Mouse (Mus musculus): ENCODE measurements at regions not wholly inside any gene's neighbourhood (a gene's known extent, or its start where the extent isn't known, plus 50 kb on each side); places are given as distances from the start of the nearest gene placed in this dataset.

DNA sequence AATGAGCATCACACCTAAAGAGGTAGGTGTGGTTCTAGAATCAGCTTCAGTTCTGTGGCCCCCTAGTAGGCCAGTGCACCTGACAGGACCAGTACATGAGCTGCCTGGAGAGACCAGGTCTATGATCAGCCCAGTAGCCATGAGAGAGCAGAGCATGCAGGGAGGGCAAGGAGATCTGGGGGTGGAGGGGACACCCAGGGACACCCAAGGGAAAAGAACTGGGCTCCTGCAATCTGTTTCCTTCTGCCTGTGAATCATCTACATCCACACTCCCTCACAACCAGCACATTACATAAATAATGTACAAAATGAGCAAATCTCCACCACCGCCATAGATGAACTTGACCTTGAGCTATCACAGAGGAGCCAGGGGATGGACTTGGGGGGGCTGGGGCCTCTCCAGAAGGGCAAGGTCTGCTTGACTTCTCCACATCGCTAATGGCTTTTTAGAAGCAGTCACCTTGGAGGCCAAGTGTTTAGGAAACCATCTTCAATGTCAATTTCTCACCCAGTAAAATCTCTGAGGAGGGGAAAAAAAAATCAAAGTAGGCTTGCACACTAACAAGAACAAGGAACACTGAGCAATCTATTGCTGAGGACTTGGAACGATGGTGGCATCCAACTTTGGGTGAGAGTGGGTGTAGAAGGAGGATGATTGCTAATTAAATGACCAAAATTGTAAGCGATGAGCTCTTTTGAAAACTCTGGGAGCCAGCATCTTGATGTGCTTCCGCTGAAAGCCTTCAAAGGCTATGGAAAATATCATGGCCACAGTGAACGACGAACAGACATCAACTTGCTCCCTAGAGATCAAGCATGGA lies 101.4 kb upstream of the Selenok start:
- DNase-seq (no peak), ATAC-seq (no peak)
- Histone ChIP-seq H3K27me3 (ENCODE audit: insufficient read depth, low read length) (no peaks in the 10 kb centered on the region), H3K9me3 (ENCODE audit: low read length) (no peaks in the 10 kb centered on the region), H3K4me2 (ENCODE audit: low read depth, low read length) (no peak overlapping the region), H3K9ac (replicated peaks) (no peak overlapping the region), H3K36me3 (replicated peaks; ENCODE audit: insufficient read depth, low read length) (no peaks in the 10 kb centered on the region), H3K4me3 (ENCODE audit: low read depth, low read length) (no peak overlapping the region), H3K4me1 (ENCODE audit: insufficient read depth) (no peaks in the 10 kb centered on the region), H3K27ac (ENCODE audit: low read depth) (no peak overlapping the region)
- TF ChIP-seq CTCF (IDR thresholded peaks at IDR 0.05; ENCODE audit: low read depth) (no peak), EP300 (IDR thresholded peaks at IDR 0.05; ENCODE audit: low read depth) (no peak)
- WGBS (ENCODE audit: insufficient replicate concordance): 81% methylated on average over 7 of the region's 7 CpGs

DNA sequence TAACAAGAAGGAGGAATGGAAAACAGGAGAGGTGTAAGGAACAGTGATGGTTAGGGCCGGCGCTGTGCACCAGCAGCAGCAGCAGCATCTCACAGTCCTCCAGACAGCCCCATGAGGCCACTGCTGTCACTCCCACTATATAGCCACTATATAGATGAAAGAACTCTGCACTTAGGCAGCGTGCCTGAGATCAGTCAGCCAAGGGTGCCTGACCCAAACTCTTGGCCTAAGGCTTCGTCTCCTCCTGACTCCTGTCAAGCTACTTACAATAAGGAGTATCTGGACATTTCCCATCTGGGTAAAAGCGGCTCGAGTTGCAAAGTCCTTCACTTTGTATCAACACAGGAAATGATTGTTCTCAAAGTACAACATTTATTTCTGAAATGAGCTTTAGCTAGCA lies 100.8 kb upstream of the Selenok start:
- ATAC-seq (no peak), DNase-seq (no peak)
- H3K4me1 ChIP-seq (ENCODE audit: insufficient read depth): no peaks in the 10 kb centered on the region

DNA sequence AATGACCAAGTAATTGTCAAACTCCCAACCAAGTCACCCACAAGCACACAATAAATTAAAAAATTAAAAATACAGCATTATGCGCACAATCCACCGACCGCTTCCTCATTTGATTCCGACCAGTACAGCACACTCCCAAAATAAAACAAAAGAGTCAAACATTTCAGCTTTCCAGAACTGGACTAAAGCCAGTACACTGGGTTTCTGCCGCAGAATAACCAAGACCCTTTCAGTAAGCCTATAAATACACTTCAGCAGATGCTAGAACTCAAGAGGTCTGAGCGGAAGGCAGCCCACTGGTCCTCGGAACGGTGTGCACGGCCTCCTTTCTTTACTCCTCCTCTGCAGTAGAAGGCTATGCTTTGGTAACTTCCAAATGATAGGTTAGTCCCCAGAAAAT lies 98.2 kb upstream of the Selenok start:
- H3K27ac ChIP-seq (ENCODE audit: low read depth): no peak overlapping the region
- H3K27me3 ChIP-seq (ENCODE audit: insufficient read depth, low read length): no peaks in the 10 kb centered on the region
- no peak overlapping the region for H3K4me2 ChIP-seq (ENCODE audit: low read depth, low read length)
- DNase-seq (no peak), ATAC-seq (no peak)
- H3K4me1 ChIP-seq (ENCODE audit: insufficient read depth): no peaks in the 10 kb centered on the region
- H3K4me3 ChIP-seq (ENCODE audit: low read depth, low read length): no peak overlapping the region
- TF ChIP-seq CTCF (IDR thresholded peaks at IDR 0.05; ENCODE audit: low read depth): no peak
- no peak for TF ChIP-seq EP300 (IDR thresholded peaks at IDR 0.05; ENCODE audit: low read depth)
- H3K36me3 ChIP-seq (replicated peaks; ENCODE audit: insufficient read depth, low read length): no peaks in the 10 kb centered on the region
- H3K9me3 ChIP-seq (ENCODE audit: low read length): no peaks in the 10 kb centered on the region
- no peak overlapping the region for H3K9ac ChIP-seq (replicated peaks)
- WGBS (ENCODE audit: insufficient replicate concordance): 91% methylated on average over 9 of the region's 9 CpGs

More for the DNA sequence above, 100.8 kb upstream of the Selenok start:
- Histone ChIP-seq H3K9ac (replicated peaks) (no peak overlapping the region), H3K4me2 (ENCODE audit: low read depth, low read length) (no peak overlapping the region), H3K27me3 (ENCODE audit: insufficient read depth, low read length) (no peaks in the 10 kb centered on the region), H3K9me3 (ENCODE audit: low read length) (no peaks in the 10 kb centered on the region), H3K36me3 (replicated peaks; ENCODE audit: insufficient read depth, low read length) (no peaks in the 10 kb centered on the region), H3K27ac (ENCODE audit: low read depth) (no peak overlapping the region), H3K4me3 (ENCODE audit: low read depth, low read length) (no peak overlapping the region)
- TF ChIP-seq CTCF (IDR thresholded peaks at IDR 0.05; ENCODE audit: low read depth): no peak
- TF ChIP-seq EP300 (IDR thresholded peaks at IDR 0.05; ENCODE audit: low read depth): no peak
- WGBS (ENCODE audit: insufficient replicate concordance): 55% methylated on average over 6 of the region's 6 CpGs

DNA sequence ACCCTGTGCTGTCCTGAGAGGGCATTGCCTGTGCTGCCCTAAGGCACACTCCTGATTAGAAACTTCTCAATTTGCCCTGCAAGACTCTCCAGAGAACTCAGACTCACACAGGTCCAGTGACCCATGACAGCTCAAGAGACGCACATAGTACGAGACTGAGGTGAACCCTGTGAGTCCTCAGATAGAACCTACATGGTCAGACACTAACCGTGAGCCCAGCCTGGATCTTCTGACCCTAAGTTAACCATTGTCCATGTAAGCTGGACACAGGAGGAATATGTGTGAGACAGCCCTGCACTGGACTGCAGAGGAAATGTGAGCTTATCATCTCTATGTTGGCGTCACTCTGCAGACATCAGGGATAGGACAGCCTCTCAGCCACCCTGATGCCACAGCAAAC lies 91.4 kb upstream of the Selenok start:
- H3K36me3 ChIP-seq (replicated peaks; ENCODE audit: insufficient read depth, low read length): no peaks in the 10 kb centered on the region
- no peak overlapping the region for H3K27ac ChIP-seq (ENCODE audit: low read depth)
- ATAC-seq (no peak), DNase-seq (no peak)
- H3K27me3 ChIP-seq (ENCODE audit: insufficient read depth, low read length): no peaks in the 10 kb centered on the region
- H3K4me3 ChIP-seq (ENCODE audit: low read depth, low read length): no peak overlapping the region
- H3K9me3 ChIP-seq (ENCODE audit: low read length): no peaks in the 10 kb centered on the region
- no peak for TF ChIP-seq CTCF (IDR thresholded peaks at IDR 0.05; ENCODE audit: low read depth)
- no peak for TF ChIP-seq EP300 (IDR thresholded peaks at IDR 0.05; ENCODE audit: low read depth)
- H3K4me2 ChIP-seq (ENCODE audit: low read depth, low read length): no peak overlapping the region
- 75% methylated on average over 4 of the region's 4 CpGs for WGBS (ENCODE audit: insufficient replicate concordance)
- H3K9ac ChIP-seq (replicated peaks): no peak overlapping the region
- no peaks in the 10 kb centered on the region; the same call in 1 of the 2 replicates for H3K4me1 ChIP-seq (ENCODE audit: insufficient read depth)

DNA sequence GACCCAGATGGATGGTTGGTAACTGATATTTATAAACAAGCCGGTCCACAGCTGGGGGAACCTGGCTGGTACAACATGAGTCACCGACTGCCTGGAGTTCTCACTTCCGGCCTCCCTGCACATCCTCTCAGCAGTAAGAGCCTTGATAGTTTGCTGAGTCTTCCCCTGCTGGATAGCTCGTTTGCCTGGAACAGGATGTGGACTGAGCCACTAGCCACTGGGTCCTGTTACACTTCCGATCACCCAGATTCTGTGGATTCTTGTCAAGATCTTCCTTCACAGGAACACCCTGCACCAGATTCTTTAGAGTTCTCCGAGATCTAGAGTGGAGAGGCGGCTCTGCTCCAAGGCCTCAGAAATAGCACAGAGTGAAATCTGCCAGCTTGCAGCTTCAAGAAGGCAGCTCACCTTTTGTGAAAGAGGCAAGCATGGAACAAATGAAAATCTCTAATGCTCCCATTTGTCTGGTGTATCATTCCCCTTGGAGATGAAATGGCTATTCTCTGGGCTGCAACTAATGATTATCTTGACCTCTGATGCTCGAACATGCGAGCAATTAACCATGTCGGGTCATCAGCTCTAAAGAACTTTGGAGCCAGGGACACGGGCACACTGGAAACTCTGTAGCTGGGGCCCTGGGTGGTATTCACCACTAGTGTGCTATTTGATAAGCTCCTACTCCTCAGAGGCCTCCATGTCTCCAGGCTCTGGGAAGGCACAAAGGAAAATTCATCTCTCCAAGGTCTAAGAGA lies 90.3 kb upstream of the Selenok start:
- Histone ChIP-seq H3K27ac (ENCODE audit: low read depth) (no peak overlapping the region), H3K9ac (replicated peaks) (no peak overlapping the region), H3K4me3 (ENCODE audit: low read depth, low read length) (no peak overlapping the region), H3K27me3 (ENCODE audit: insufficient read depth, low read length) (no peaks in the 10 kb centered on the region), H3K9me3 (ENCODE audit: low read length) (no peaks in the 10 kb centered on the region), H3K36me3 (replicated peaks; ENCODE audit: insufficient read depth, low read length) (no peaks in the 10 kb centered on the region), H3K4me2 (ENCODE audit: low read depth, low read length) (no peak overlapping the region), H3K4me1 (ENCODE audit: insufficient read depth) (peaks cover 2% of the 10 kb centered on the region; the same call in 1 of the 2 replicates)
- WGBS (ENCODE audit: insufficient replicate concordance): 52% methylated on average over 11 of the region's 11 CpGs
- TF ChIP-seq EP300 (IDR thresholded peaks at IDR 0.05; ENCODE audit: low read depth) (no peak), CTCF (IDR thresholded peaks at IDR 0.05; ENCODE audit: low read depth) (no peak)
- DNase-seq (no peak), ATAC-seq (no peak)

DNA sequence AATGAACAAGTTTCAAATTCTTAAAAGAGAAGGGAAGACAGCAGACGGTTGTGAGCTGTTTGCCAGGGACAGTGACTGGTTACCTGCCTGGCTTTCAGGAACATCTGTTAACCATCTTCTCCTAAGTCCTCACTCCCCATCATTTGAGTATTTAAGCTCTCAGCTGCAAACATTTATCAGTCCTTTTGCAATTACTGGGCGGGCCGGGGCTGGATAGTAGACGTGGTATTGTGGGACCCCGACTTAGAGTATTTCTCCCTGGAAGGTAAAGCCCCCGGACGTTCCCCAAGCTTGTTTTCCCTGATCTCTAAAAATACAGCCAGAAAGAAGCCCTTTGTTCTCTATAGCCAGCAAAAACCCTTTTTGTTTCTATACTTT lies 89.7 kb upstream of the Selenok start:
- H3K9ac ChIP-seq (replicated peaks): no peak overlapping the region
- TF ChIP-seq EP300 (IDR thresholded peaks at IDR 0.05; ENCODE audit: low read depth): no peak
- TF ChIP-seq CTCF (IDR thresholded peaks at IDR 0.05; ENCODE audit: low read depth): no peak
- H3K9me3 ChIP-seq (ENCODE audit: low read length): no peaks in the 10 kb centered on the region
- ATAC-seq (no peak), DNase-seq (no peak)
- H3K4me1 ChIP-seq (ENCODE audit: insufficient read depth): peaks cover 2% of the 10 kb centered on the region; the same call in 1 of the 2 replicates
- H3K4me2 ChIP-seq (ENCODE audit: low read depth, low read length): no peak overlapping the region
- 75% methylated on average over 7 of the region's 7 CpGs for WGBS (ENCODE audit: insufficient replicate concordance)
- H3K36me3 ChIP-seq (replicated peaks; ENCODE audit: insufficient read depth, low read length): no peaks in the 10 kb centered on the region
- H3K27me3 ChIP-seq (ENCODE audit: insufficient read depth, low read length): no peaks in the 10 kb centered on the region
- no peak overlapping the region for H3K4me3 ChIP-seq (ENCODE audit: low read depth, low read length)
- H3K27ac ChIP-seq (ENCODE audit: low read depth): no peak overlapping the region
